Mouse (Mus musculus) kidney, postnatal 25 days (tissue): ENCODE results near the gene Anks1.
A peak's percentile ranks its signal among the peaks of the same experiment; 100 is the strongest.
"Not testable (repeated sequence)": the region's sequence is repeated elsewhere in the genome, so short reads cannot be mapped to it uniquely, and the experiment has no call there.

ENCODE experiments used
- DNase-seq, 2 experiments: peaks; one replicate each; pipeline ENCODE4 v3.0.0; 2021; ENCODE audit warnings: mixed read lengths in 2 of 2

Gene Anks1

DNA sequence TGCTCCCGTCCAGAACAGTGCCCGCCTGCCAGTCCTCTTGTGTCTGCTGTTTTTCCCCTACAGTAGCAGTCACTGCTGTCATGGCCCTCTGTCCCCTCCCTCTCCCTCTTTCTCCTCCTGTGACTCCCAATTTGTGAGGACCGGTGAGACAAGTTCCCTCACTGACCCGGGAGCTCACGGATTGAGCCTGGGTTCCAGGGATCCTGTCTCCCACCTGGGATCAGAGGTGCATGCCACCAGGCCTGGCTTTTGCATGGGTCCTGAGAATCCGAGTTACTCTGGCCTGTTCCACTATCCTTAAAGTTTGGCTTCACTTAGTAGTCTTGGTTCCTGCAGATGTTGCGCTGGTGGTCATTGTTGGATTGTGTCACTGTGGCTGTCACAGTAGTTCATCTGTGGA is 58.4 kb downstream of the Anks1 start:
- no peak for DNase-seq

DNA sequence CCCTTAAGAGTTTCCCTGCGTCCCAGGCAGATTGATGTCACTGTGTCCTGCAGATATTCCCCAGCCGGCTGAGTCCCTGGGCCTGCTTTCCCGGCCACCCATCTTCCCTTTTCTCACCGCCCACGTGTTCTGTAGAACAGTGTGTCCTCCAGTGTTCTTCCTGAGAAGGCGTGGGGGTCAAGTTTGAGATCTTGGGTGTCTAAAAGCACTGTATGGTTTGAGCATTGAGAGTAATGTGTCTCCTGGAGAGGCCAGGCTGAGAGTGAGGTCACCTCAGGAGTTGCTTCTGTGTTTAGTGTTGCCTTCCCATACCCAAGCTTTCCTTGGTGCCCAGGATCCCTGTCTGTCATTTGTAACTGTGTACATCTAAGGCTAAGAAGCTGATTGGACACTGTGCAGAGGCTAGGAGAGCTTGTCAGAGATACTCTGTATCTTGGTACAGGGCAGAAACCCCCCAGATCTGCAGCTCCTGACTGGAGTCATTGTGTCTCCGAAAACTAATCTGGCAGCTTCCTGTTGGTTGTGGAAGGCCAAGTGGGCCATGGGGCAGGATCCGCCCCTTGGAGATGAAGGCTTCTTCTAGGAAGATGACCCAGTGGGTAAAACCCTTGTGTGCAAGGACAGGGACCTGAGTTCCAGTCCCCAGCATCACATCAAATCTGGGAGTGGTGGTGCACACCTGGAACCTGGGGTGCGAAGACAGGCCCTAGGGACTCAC is 59.1 kb downstream of the Anks1 start:
- peak in 1 of 2 experiments; percentile 58 for DNase-seq

DNA sequence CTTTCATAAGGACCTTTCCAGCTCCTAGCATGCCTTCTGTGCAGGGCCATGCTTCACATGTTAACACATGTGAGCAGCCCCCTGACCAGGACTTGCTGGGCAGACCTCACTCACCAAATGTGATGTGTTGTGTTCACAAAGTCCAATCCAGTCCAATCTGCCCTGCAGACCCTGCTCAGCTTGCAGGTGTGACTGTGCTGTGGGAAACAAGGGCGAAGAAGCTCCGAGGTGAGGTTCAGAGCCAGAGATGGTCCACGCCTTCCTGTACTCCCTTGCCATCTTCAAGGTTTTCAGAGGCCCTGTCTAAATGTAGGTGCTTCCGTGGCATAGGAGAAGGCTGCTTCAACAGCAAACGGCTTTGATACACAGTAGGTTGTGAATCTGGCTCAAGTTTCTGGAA is 59.8 kb downstream of the Anks1 start:
- DNase-seq: no peak

DNA sequence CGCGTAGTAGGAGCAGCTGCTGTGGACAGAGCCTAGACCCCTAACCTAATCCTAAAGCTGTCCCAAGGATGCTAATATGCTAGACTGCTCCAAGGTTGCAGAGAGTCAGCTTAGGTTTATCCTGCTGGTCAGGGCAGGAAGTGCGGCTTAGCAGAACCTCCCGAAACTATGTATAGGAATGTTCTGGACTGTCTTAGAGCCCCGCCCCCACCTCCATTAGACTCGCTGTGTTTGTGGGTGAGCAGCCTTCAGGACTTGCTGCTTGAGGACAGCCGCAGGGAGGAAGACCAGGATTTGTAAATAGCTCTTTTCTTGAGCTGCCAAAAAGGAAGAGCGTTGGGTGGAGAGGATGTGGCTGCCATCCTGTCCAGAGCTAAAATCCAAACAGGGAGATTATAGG is 60.3 kb downstream of the Anks1 start:
- DNase-seq: peak; percentile 68 to 79

DNA sequence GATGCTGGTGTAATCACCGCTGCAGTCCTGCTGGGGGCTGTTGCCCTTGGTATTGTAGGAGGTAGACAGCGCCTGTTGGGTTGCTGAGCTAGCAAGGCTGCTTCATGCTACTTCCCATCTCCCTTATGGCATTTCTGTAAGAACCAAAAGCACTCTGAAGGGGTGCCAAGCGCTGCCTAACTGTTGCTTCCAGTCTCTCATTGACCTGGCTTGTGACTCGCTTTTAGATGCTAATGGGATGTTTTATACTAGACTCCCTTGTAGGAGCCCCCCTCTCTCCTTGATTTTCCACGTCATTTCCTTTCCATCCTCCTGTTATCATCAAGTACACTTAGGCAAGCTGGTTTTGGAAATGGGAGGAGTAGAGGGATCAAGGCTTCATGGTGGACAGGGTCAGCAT is 60.8 kb downstream of the Anks1 start:
- DNase-seq: no peak

DNA sequence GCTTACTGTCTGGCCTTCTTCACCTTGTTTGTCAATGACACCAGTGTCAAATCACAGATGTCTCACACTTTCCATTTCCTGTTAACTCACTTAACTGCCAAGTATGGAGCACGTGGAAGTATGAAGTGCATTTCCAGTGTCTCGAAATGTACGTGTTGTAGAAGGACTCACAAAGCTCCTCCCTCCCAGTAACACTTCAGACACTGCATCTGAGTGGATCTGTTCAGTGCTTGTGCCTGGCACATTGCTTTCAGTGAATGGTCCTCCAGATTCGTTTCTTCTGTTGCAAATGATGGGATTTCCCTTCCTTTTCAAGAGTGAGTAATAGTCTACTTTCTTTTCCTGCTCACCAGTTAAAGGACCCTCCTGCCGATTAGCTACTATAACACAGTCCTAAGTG is 61.2 kb downstream of the Anks1 start:
- DNase-seq: no peak

DNA sequence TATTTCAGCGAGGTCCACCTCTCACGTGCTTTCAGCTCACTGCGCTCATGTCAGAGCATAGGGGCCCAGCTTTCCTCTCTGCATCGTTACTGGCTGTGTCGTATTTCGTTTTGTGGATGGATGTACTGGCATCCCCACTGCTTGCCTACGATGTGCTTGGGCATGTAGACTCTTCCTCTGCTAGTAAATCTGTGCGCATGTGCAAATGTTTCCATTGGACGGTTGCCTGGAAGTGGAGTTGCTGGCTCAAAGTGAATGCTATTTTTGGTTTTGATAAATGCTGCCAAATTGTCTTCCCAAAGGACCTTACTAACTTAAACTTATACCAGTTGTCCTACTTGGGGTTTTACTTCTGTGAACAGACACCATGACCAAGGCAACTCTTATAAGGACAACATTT is 62.4 kb downstream of the Anks1 start:
- DNase-seq: peak; percentile 80 to 82

DNA sequence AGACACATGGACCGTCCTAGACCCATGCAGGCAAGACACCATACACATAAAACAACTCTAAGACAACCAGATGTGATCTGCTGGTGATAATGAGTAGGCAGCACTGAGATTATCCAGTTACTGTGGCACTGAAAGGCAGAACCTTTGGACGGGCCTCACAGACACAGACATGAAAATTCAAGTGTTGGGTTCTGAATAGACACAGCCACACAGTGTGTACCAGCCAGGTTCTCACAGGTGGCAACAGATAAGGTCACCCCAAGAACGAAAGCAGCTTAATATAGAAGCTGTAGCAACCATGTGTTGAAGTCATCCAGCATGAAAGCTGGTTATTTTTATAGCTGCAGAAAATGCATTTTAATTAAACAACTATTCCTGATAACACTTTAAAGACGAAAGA is 64.2 kb downstream of the Anks1 start:
- no peak for DNase-seq

DNA sequence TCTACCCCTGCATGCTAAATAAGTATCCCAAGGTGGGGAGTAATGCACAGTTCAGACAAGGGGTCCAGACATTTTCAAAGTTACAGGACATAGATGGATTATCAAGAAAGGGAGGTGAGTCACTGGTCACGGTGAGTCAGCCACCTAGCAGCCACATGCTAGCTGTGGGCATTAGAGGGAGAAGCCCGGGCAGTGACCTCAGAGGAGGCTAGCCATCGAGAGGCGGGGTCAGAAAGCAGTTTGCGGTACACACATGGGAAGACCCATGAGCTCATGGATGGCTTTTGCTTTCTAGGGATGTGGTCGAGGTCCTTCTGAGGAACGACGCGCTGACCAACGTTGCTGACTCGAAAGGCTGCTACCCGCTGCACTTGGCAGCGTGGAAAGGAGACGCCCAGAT is 67.2 kb downstream of the Anks1 start:
- no peak for DNase-seq

DNA sequence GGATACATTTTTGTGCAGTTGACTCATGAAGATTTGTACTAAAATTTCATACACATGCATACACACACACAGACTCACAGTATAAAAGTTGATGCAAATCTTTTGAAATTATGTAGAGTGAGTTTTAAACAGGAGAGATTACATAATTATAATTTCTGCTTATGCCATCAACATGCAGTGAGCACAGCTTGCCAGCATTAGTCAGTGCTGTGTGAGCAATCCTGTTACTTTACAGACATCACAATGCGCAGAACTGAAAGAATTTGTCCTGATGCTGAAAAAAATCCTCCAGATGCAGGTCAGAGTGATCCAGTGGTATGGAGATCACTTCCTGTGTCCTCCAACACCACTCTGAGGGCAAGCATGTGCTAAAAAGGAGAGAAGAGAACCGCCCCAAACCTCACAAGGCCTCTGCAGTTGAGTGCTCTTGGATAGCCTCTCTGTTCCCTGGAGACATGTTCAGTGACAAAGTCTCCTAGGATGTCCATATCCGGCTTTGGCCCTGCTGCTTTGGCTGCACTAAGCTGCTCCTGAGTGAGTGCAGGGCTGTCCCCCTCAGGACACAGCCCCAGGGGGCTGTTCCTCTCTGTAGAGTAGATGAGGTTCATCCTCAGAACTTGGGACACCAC is 68.0 kb downstream of the Anks1 start:
- DNase-seq: no peak

DNA sequence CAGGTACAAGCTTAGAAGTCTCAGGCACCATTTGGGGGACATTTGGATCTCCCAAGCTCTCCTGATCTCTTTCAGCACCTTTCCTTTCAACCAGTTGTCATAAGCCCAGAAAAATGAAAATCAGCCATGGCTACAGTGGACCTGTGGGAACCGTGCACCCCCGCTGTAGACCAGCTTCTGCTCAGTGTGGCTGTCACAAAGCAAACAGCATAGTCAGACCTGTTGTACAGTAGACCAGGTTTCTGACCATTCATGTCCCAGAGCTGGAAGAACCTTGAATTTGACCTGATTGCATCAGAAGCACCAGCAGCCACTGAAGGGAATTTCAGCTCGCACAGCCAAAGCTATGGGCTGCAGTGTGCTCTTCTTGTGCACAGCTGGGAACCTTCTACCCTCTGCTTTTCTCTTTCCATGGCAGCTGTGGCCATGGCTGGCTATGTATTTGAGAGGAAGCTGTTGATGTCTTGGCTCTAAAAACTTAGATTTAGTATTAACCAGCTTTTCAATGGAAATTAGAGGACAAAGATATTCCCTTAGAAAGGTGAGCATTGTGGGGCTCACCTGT is 71.4 kb downstream of the Anks1 start:
- DNase-seq: no peak

DNA sequence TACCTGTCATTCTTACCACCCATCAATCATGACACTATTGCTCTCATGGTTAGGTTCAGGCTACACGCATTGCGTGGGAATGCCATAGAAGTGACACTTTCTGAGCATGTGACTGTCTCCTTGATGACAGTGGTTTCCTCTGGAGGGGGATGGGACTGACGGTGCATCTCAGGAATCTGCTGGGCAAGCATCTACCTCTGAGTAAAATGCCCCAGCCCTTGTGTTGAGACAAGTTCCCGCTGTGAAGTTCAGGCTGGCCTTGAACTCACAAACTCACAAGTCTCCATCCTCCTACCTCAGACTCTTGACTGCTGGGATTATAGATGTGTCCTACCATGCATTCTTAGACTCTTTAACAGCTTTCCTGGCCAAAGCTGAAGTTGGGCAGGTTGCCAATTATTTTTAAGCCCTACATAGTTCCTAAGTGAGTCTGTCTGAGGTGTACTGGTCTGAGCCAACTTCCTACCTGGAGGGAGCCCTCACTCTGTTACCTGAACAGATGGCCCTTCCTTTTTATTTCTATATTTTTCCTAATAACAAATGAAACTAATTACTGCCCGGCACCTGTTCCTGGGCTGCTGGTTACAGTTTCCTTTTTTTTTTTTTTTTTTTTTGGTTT is 72.5 kb downstream of the Anks1 start:
- peak in 1 of 2 experiments; percentile 19 for DNase-seq

DNA sequence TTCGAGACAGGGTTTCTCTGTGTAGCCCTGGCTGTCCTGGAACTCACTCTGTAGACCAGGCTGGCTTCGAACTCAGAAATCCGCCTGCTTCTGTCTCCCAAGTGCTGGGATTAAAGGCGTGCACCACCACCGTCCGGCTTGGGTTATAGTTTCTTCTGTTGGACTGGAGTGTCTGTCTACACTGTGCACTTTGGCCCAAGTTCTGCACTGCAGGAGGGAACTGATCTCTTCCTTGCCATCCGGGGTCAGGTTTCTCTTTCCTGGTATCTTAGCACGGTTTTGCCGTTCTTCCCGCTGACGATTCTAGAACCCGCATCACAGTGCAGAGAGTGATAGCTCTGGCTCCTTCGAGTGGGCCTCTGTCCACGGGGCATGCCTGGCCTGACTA is 73.0 kb downstream of the Anks1 start:
- DNase-seq: peak in 1 of 2 experiments; percentile 19

DNA sequence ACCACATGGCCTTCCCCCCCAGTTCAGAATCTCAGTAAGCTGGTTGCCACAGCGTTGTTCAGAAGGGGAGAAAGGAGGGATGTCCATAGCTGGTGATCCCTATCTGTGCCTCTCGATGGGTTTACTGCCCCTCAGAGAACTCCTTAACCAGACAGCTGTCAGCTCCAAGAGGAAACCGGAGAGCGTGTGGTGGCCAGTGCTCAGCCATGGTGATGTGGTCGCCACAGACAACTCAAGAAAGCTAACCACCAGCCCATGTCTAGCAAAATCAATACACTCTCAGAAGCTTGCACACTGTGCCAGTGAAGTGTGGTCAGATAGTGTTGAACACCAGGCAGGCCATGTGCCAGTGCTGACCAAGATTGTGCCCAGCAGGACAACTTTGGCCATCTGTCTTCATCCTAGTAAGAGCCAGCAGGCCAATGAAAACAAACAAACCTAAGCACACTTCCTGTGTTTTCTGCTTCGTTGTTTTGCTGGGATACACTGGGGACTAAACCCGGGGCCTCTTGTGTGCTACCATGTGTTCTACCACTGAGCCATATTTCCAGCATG is 73.7 kb downstream of the Anks1 start:
- DNase-seq: no peak

DNA sequence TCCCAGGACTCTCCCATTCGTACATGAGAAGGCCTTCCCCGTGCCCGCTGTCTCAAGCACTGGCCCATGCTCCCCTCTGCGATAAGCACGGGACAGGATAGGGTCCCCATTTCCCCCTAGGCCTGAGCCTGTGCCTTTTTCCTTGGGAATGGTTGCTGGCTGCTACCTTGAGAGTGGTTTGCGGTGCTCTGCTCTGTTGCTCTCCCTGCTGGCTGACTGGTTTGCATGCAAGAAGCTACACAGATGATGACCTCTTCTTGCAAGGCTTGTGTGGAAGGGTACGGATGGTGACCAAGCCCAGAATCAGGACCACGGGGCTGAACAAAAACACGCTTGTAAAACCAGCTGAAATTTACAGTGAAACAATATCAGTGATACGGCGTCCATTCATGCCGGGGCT is 75.3 kb downstream of the Anks1 start:
- no peak for DNase-seq

DNA sequence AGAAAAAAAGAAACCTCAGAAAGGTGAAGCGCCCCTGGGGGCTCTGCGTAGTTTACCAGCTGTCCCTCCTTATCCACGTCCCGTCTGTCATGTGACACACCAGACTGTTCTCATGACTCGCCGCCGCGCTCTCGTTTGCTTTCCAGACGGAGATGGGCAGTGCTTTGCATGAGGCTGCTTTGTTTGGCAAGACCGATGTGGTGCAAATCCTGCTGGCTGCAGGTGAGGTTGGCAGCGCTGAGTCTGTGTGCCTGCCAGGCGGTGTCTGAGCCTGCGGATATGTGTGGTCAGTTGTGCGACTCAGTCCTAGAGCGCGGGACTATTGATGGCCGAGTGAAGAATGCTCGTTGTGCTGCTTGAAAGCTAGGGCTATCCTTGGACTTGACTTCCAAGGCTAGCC is 77.0 kb downstream of the Anks1 start:
- no peak for DNase-seq

DNA sequence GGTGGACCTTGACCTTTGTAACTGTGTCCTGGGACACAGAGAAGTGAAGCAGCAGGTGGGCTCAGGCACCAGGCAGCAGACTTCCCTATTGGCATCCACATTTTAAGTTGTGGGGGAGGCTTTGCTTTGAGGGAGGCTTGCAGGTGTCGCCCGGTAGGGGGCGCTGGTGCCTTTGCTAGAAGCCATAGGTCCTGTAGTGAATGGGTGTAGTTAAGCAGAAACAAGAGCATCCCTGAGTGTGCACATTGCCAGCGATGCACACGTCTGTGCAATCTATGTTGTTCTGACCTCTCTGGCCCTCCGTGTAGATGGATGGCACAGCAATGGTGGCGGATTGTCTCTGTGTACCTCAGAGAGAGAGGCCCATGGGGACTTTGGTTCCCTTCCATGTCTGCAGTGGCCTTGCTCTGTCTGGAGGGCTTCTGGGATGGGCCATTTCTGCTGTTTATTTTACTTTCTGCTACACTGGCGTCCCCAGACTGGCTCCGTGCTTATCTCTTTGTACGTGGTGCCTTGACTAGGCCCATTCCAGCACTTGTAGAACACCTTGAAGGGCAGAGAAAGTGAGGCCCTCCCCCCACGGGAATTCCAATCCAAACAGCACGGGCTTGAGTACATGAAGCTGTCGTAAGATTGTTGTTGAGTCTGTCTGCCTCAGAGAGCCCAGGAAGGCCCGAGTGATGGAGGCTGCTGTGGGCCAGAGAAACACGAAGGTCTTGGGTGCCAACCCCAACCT is 80.9 kb downstream of the Anks1 start:
- DNase-seq: peak; percentile 87 to 90

DNA sequence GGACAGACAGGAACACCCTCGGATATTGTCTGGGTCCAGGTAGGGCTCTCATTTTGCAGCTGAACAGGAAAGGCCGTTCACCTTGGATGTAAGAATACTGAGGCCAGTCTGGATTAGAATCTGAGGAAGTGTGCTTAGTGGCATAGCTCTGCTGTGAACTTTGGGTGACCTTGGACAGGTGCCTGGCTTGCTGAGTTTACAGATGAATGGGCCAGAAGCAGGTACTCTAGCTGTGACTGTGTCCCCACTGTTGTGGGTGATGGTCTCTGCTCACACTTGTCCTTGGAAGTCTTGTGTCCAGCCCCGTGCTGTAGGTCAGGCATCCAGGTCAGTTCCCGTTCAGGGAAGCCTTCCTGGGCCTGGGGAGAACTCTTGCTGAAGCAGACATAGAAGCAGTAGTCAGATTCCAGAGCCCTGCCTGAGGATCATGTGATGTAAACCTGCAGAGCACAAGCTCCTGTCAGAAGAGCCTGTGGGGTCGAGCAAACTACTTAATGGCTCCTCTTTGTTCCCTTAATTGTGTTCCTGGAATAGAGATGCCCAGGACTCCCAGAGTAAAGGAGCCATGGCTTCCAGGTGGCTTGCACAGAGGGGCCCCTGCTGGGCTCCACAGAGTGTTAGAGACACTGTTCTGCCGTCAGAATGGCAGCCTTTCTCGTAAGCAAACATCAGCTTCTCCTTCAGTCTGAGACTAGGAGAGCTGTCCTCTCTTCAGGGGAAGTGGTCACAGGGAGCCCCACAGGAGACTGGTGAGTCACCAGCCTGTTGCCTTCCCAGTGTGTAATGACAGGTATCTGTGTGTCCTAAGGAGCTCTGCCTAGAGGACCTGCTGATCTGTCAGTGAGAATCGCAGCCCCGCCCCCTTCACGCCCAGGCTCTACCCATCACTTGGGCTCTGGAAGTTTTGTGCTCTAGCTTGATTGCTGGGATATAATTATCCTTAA is 85.2 kb downstream of the Anks1 start:
- peak; percentile 64 to 73 for DNase-seq

DNA sequence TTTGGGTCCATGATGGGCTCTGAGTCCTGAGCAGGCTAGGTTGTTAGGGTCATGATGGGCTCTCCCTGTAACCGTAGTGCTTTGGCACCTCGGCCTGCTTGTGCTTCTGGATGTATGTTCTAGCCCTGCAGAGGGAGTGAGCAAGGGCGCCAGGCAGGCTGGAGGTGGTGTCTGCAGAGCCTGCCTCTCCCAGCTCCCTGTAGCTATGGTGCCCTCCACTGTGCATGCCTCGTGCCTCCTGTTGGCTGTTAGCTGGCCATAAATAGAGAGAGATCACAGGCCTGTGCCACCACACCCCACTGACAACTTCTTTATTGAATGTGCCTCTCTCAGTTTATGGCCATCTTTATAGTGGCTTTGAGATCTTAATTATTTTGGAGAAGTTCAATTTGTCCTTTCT is 87.2 kb downstream of the Anks1 start:
- no peak for DNase-seq

DNA sequence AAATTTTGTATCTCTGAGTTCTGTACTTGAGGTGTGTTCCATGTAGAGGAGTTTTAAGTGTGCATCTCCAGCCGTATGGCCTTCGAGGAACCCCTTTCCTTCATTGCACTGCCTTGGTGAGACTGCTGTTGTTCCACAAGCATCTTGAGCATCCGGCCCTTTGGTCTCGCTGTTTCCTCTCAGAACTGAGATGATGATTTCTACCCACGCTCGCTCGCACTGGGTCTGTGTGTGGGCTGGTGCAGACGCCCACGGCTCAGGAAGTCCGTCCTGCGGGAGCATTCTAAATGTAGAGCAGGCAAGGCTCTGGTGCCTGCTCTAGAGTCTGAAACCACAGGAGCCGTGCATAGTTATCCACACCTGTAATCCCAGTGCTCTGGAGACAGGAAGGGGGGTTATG is 88.1 kb downstream of the Anks1 start:
- no peak for DNase-seq

DNA sequence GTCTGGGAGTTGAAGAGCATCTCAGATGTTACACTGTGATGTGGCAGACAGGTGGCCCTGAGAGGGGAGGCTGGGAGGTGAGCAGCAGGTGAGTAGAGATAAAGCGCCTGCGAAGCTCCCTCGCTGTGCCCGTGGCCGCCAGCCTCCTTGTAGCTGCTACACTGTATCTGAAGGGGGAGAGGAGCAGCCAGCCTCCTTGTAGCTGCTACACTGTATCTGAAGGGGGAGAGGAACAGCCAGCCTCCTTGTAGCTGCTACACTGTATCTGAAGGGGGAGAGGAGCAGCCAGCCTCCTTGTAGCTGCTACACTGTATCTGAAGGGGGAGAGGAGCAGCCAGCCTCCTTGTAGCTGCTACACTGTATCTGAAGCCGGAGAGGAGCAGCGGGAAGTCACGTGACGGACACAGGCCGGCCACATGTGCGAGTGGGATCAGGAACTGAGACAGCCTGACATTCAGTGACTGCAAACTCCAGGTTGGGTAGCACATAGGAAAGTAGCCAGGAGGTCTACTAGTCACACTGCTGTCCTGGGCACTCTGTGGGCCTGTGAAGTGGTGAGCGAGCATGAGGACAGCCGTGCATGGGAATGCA is 90.7 kb downstream of the Anks1 start:
- DNase-seq: not testable (repeated sequence)
